Mouse (Mus musculus) liver, postnatal 0 days (tissue): ENCODE measurements around the gene Lpar5.

Source experiments
- CTCF ChIP-seq: sonication (generic); IDR thresholded peaks from 2 replicates; pipeline ENCODE4 v1.5.1; 2016; ENCODE audit warnings: antibody characterized with exemption, low read depth
- EP300 ChIP-seq: IDR thresholded peaks from 2 replicates; pipeline ENCODE4 v1.6.1; 2016; ENCODE audit warnings: antibody characterized with exemption, low read depth, mild to moderate bottlenecking

- TF ChIP-seq CTCF (no peak), EP300 (no peak)
Measured at GRCm38 (mm10) chr6:125040221-125040620, 27.5 kb upstream of the Lpar5 start.
